Comparison of ENCODE assay signal across 8 mouse cellular contexts in the genomic region with DNA sequence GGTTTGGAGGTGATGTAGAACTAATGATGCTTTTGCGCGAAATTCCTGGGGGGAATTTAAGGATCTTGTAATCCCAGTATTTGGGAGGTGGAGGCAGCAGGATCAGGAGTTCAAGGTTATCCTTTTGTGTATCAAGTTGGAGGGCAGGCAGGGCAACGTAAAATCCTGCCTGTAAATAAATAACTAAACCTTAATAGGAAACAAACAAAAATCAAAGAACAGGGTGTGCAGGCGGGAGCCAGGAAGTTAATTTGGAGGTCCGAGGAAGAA. TPM values are rescaled to one million over a fixed set of nuclear protein-coding genes. Genes with fewer than 3 reads are reported as not detected.
DNase-seq lines count a peak whose midpoint lies in the region; ATAC-seq and TF ChIP-seq lines count a peak whose summit lies in the region.

No protein-coding gene starts in this region.

- H3K4me3 ChIP-seq in heart, adult 2 months: peak overlapping the region; percentile 72
- peak overlapping the region; percentile 97 for H3K4me3 ChIP-seq in testis, adult 2 months (ENCODE audit: control insufficient read depth, low read depth, low read length)
- H3K4me3 ChIP-seq in limb, embryonic 15.5 days: peak overlapping the region; percentile 74
- H3K4me3 ChIP-seq in stomach, embryonic 16.5 days (replicated peaks; ENCODE audit: low read length): peak overlapping the region; percentile 80

- H3K9me3 ChIP-seq in limb, embryonic 15.5 days: no peaks in the 10 kb centered on the region
- H3K9me3 ChIP-seq in stomach, embryonic 16.5 days (replicated peaks; ENCODE audit: control insufficient read depth, low read length): no peaks in the 10 kb centered on the region

- intact Hi-C loops in heart, adult 2 months (cut with DNase I): loop anchor here (2.0 to 5.0 kb wide), 2 partner anchors 37 to 397 kb away; a partner anchor contains a TSS
- intact Hi-C loops in heart, postnatal 36 days (cut with DNase I): no loop called here

- H3K27ac ChIP-seq in heart, adult 2 months: peak overlapping the region; percentile 96
- peak overlapping the region; percentile 87 for H3K27ac ChIP-seq in testis, adult 2 months (ENCODE audit: control insufficient read depth, insufficient read depth, low read depth, low read length)
- no peak overlapping the region for H3K27ac ChIP-seq in limb, embryonic 15.5 days
- peak overlapping the region; percentile 58; the same call in 1 of the 2 replicates for H3K27ac ChIP-seq in stomach, embryonic 16.5 days (ENCODE audit: low read length)

- no peaks in the 10 kb centered on the region for H3K79me2 ChIP-seq in heart, adult 2 months (replicated peaks; ENCODE audit: control insufficient read depth, insufficient read depth, low read length)

- DNase-seq in heart, adult 2 months: no peak
- no peak for DNase-seq in heart, postnatal 36 days
- no peak for DNase-seq in testis, postnatal 10 days (ENCODE audit: low spot score)
- DNase-seq in urinary bladder, postnatal 10 days (ENCODE audit: low spot score): no peak

- no peak for ATAC-seq in limb, embryonic 15.5 days (ENCODE audit: insufficient number of reproducible peaks, low FRiP score, low TSS enrichment, low read depth)
- no peak for ATAC-seq in stomach, embryonic 16.5 days (ENCODE audit: insufficient read depth, low FRiP score)
- no peak for ATAC-seq in megakaryocyte progenitor cell, adult 5-6 weeks (replicated peaks; ENCODE audit: poor library complexity)

- TF ChIP-seq POLR2A in heart, adult 2 months (IDR thresholded peaks at IDR 0.05; ENCODE audit: insufficient read depth, low read depth, low read length): no peak
- TF ChIP-seq POLR2A in testis, adult 2 months (IDR thresholded peaks at IDR 0.05; ENCODE audit: control insufficient read depth, low read depth, low read length): no peak

- WGBS in heart, adult 2 months: 32% methylated on average over 5 of the region's 5 CpGs
- WGBS in limb, embryonic 15.5 days: 12% methylated on average over 5 of the region's 5 CpGs
- 13% methylated on average over 5 of the region's 5 CpGs for WGBS in stomach, embryonic 16.5 days

- TF ChIP-seq EP300 in heart, adult 2 months (IDR thresholded peaks at IDR 0.05; ENCODE audit: insufficient read depth, low read depth, low read length): no peak

- no peak for TF ChIP-seq CTCF in heart, adult 2 months (IDR thresholded peaks at IDR 0.05)
- no peak for TF ChIP-seq CTCF in testis, adult 2 months (IDR thresholded peaks at IDR 0.05; ENCODE audit: control insufficient read depth, insufficient read depth, insufficient replicate concordance, low read depth, low read length)

- peak overlapping the region; percentile 41 for H3K9ac ChIP-seq in heart, adult 2 months (ENCODE audit: low read depth, low read length)
- H3K9ac ChIP-seq in limb, embryonic 15.5 days: peak overlapping the region; percentile 48; the same call in 1 of the 2 replicates
- H3K9ac ChIP-seq in stomach, embryonic 16.5 days (ENCODE audit: low read length): peak overlapping the region; percentile 78

- no peaks in the 10 kb centered on the region for H3K36me3 ChIP-seq in heart, adult 2 months (ENCODE audit: control insufficient read depth, insufficient read depth, low read length)
- peaks cover 1% of the 10 kb centered on the region; the same call in 1 of the 2 replicates for H3K36me3 ChIP-seq in testis, adult 2 months (ENCODE audit: control insufficient read depth, insufficient read depth, low read length)
- H3K36me3 ChIP-seq in limb, embryonic 15.5 days: peaks cover 30% of the 10 kb centered on the region
- no peaks in the 10 kb centered on the region for H3K36me3 ChIP-seq in stomach, embryonic 16.5 days (ENCODE audit: control insufficient read depth, insufficient read depth, low read length)

- H3K27me3 ChIP-seq in heart, adult 2 months (ENCODE audit: control insufficient read depth, insufficient read depth, low read length): no peaks in the 10 kb centered on the region
- no peaks in the 10 kb centered on the region for H3K27me3 ChIP-seq in testis, adult 2 months (ENCODE audit: control insufficient read depth, insufficient read depth, low read length)
- H3K27me3 ChIP-seq in limb, embryonic 15.5 days: no peaks in the 10 kb centered on the region
- no peaks in the 10 kb centered on the region for H3K27me3 ChIP-seq in stomach, embryonic 16.5 days (ENCODE audit: control insufficient read depth, insufficient read depth, low read length)

- H3K4me1 ChIP-seq in heart, adult 2 months (ENCODE audit: control insufficient read depth, insufficient read depth, low read length): peaks cover 1% of the 10 kb centered on the region; the same call in 1 of the 2 replicates
- peaks cover 12% of the 10 kb centered on the region for H3K4me1 ChIP-seq in testis, adult 2 months (ENCODE audit: control insufficient read depth, insufficient read depth, low read length)
- peaks cover 10% of the 10 kb centered on the region; the same call in 1 of the 2 replicates for H3K4me1 ChIP-seq in limb, embryonic 15.5 days
- H3K4me1 ChIP-seq in stomach, embryonic 16.5 days (ENCODE audit: control insufficient read depth, insufficient read depth, low read length): no peaks in the 10 kb centered on the region

- H3K4me2 ChIP-seq in limb, embryonic 15.5 days: peak overlapping the region; percentile 68
- peak overlapping the region; percentile 78 for H3K4me2 ChIP-seq in stomach, embryonic 16.5 days (ENCODE audit: low read depth, low read length)

RNA-seq across cellular contexts. Expression of a gene that starts 0.4 kb away (rescaled TPM):
- 10 to 100 TPM; 52.2 to 61.8 TPM for total RNA-seq in heart, adult 2 months (2021)
- polyA plus RNA-seq in heart, adult 2 months (2012; rRNA removed): 83.8 and 85.2 TPM in 2 replicates
- total RNA-seq in heart, postnatal 36 days (2021): 10 to 100 TPM; 55.2 to 59.1 TPM
- polyA plus RNA-seq in testis, adult 2 months (2012; rRNA removed): 53.6 and 57.8 TPM in 2 replicates
- 29.1 and 30.6 TPM in 2 replicates for polyA plus RNA-seq in limb, embryonic 15.5 days (2015; fragmentation: Nextera tagmentation; extraction: Ambion mirVana)
- polyA plus RNA-seq in stomach, embryonic 16.5 days (2015; fragmentation: Nextera tagmentation; extraction: Ambion mirVana): 36.4 and 36.8 TPM in 2 replicates
- 24.5 and 30.0 TPM in 2 replicates for total RNA-seq in megakaryocyte progenitor cell, adult 5-6 weeks (2015)
- 34.0 and 34.9 TPM in 2 replicates for total RNA-seq in megakaryocyte progenitor cell, adult 5-6 weeks (2017)

RNA-seq across cellular contexts. Expression of a gene that starts 4.0 kb away (rescaled TPM):
- total RNA-seq in heart, adult 2 months (2021): under 1 TPM in 1 of 2 experiments, not detected in 1; 0.47 TPM
- not detected in 2 replicates for polyA plus RNA-seq in heart, adult 2 months (2012; rRNA removed)
- total RNA-seq in heart, postnatal 36 days (2021): under 1 TPM; 0.30 to 0.56 TPM
- polyA plus RNA-seq in testis, adult 2 months (2012; rRNA removed): not detected in 2 replicates
- polyA plus RNA-seq in limb, embryonic 15.5 days (2015; fragmentation: Nextera tagmentation; extraction: Ambion mirVana): not detected in 2 replicates
- polyA plus RNA-seq in stomach, embryonic 16.5 days (2015; fragmentation: Nextera tagmentation; extraction: Ambion mirVana): 2.9 and 4.2 TPM in 2 replicates
- not detected in 2 replicates for total RNA-seq in megakaryocyte progenitor cell, adult 5-6 weeks (2015)
- not detected in 2 replicates for total RNA-seq in megakaryocyte progenitor cell, adult 5-6 weeks (2017)

RNA-seq across cellular contexts. Expression of a gene that starts 6.8 kb away (rescaled TPM):
- 1 to 10 TPM; 2.3 to 3.8 TPM for total RNA-seq in heart, adult 2 months (2021)
- polyA plus RNA-seq in heart, adult 2 months (2012; rRNA removed): 4.7 and 6.4 TPM in 2 replicates
- 1 to 10 TPM; 2.6 to 4.6 TPM for total RNA-seq in heart, postnatal 36 days (2021)
- 3.1 and 3.9 TPM in 2 replicates for polyA plus RNA-seq in testis, adult 2 months (2012; rRNA removed)
- 9.3 and 11.8 TPM in 2 replicates for polyA plus RNA-seq in limb, embryonic 15.5 days (2015; fragmentation: Nextera tagmentation; extraction: Ambion mirVana)
- polyA plus RNA-seq in stomach, embryonic 16.5 days (2015; fragmentation: Nextera tagmentation; extraction: Ambion mirVana): 12.2 and 13.6 TPM in 2 replicates
- total RNA-seq in megakaryocyte progenitor cell, adult 5-6 weeks (2015): 5.1 and 7.4 TPM in 2 replicates
- 13.2 and 22.2 TPM in 2 replicates for total RNA-seq in megakaryocyte progenitor cell, adult 5-6 weeks (2017)

RNA-seq across cellular contexts. Expression of a gene that starts 39.1 kb away (rescaled TPM):
- total RNA-seq in heart, adult 2 months (2021): 100 to 1,000 TPM; 225 to 312 TPM
- 490 and 545 TPM in 2 replicates for polyA plus RNA-seq in heart, adult 2 months (2012; rRNA removed)
- total RNA-seq in heart, postnatal 36 days (2021): 100 to 1,000 TPM; 237 to 254 TPM
- 69.0 and 76.6 TPM in 2 replicates for polyA plus RNA-seq in testis, adult 2 months (2012; rRNA removed)
- 59.1 and 62.5 TPM in 2 replicates for polyA plus RNA-seq in limb, embryonic 15.5 days (2015; fragmentation: Nextera tagmentation; extraction: Ambion mirVana)
- 54.1 and 54.4 TPM in 2 replicates for polyA plus RNA-seq in stomach, embryonic 16.5 days (2015; fragmentation: Nextera tagmentation; extraction: Ambion mirVana)
- 37.6 and 46.7 TPM in 2 replicates for total RNA-seq in megakaryocyte progenitor cell, adult 5-6 weeks (2015)
- total RNA-seq in megakaryocyte progenitor cell, adult 5-6 weeks (2017): 48.6 and 52.0 TPM in 2 replicates

RNA-seq across cellular contexts. Expression of a gene that starts 39.3 kb away (rescaled TPM):
- 10 to 100 TPM; 16.6 to 20.5 TPM for total RNA-seq in heart, adult 2 months (2021)
- polyA plus RNA-seq in heart, adult 2 months (2012; rRNA removed): 21.0 and 23.5 TPM in 2 replicates
- 10 to 100 TPM; 16.0 to 18.9 TPM for total RNA-seq in heart, postnatal 36 days (2021)
- 466 and 545 TPM in 2 replicates for polyA plus RNA-seq in testis, adult 2 months (2012; rRNA removed)
- polyA plus RNA-seq in limb, embryonic 15.5 days (2015; fragmentation: Nextera tagmentation; extraction: Ambion mirVana): 64.7 and 69.8 TPM in 2 replicates
- 70.0 and 73.0 TPM in 2 replicates for polyA plus RNA-seq in stomach, embryonic 16.5 days (2015; fragmentation: Nextera tagmentation; extraction: Ambion mirVana)
- 80.7 and 84.9 TPM in 2 replicates for total RNA-seq in megakaryocyte progenitor cell, adult 5-6 weeks (2015)
- total RNA-seq in megakaryocyte progenitor cell, adult 5-6 weeks (2017): 55.6 and 71.8 TPM in 2 replicates
